Mouse (Mus musculus) liver, embryonic 18 days (tissue): ENCODE results near the gene Htra1. TPM values are rescaled to one million over a fixed set of nuclear protein-coding genes. Genes with fewer than 3 reads are reported as not detected.

Experiments
- polyA plus RNA-seq: library from polyadenylated mRNA; depleted of rRNA; stranded (reverse); fragments of >200 nt; gene quantifications from 2 replicates; pipeline ENCODE4 v1.2.3, GENCODE M21; 2012; rRNA removed

Gene Htra1
- 0.57 and 0.68 TPM in 2 replicates for polyA plus RNA-seq

DNA sequence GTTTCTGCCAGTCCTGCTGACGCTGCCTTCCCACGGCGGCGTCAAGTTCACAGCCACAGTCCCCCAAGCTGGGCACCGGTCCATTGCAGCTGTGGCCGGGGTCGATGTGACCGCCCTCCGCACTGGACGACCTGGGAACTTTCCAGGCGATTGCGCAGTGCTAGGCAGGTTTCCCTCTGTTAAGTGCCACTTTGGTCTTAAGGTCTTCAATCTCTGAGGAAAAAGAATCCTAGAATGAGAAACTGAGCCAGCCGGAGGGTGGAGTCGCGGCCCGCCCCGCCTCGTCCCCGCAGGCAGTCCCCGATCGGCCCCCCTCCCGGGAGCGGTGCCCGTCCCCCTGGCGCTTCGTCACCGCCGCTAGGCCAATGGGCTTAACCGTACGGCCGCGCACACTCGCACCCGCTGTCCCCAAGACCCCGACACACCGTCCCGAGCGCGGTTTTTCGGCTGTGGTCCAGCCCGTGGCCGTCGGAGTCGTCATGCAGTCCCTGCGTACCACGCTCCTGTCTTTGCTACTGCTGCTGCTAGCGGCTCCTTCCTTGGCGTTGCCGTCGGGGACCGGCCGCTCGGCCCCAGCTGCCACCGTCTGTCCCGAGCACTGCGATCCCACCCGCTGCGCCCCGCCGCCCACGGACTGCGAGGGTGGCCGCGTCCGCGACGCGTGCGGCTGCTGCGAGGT is at the start of gene Htra1:
Gene Htra1, plus strand, starts transcription at position 319 of the 679 bp plus-strand sequence.

DNA sequence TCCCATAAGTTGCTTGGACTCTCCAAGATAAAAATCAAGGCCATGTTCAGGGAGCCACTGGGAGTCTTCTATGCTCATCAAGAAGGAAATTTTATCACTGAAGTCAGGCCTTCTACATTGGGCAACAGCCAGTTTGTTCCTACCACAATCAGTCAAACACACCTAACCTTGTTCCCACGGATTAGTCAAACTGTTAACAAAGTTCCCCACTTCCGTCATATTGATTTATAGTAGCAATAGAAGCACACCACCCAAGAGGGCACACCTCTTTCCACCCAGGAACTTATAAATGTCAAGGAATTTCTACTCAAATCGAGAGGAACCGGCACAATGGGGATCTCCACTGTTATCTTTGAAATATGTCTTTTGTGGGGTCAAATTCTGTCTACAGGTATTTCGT is 95.8 kb downstream of the Htra1 start, which contains the start of gene Dmbt1:
Gene Dmbt1, plus strand, starts transcription at position 299 of the 400 bp plus-strand sequence.

Other genes starting within 250 kb of the Htra1 start
- 0.22 and 0.23 TPM in 2 replicates for gene Btbd16, start 162.0 kb upstream of the Htra1 start, polyA plus RNA-seq
- 23.9 and 27.5 TPM in 2 replicates for gene Plekha1, start 70.4 kb upstream of the Htra1 start, polyA plus RNA-seq
- gene Dmbt1, start 95.9 kb downstream of the Htra1 start, polyA plus RNA-seq = 0.06 and 0.20 TPM in 2 replicates
- gene 4933402N03Rik, start 210.2 kb downstream of the Htra1 start, polyA plus RNA-seq = not detected in 2 replicates
- gene 5430419D17Rik, start 238.3 kb downstream of the Htra1 start, polyA plus RNA-seq = not detected in 2 replicates